In the genomic region with DNA sequence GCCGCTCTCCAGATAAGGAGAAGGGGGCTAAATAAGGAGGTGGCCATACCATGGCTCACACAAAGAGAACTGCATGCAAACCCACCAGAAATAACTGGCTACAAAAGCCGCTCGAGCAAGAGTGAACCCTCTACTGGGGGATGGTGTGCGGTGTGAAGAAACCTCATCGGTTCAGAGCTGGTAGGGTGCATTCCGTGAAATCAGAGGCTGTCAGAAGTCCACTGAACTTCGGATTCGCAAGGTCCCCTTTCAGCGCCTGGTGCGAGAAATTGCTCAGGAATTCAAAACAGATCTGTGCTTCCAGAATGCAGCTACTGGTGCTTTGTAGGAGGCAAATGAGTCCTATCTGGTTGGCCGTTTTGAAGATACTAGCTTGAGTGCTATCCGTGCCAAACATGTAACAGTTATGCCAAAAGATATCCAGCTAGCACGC, we compare ENCODE assay signal across 13 mouse cellular contexts. TPM values are rescaled to one million over a fixed set of nuclear protein-coding genes. Genes with fewer than 3 reads are reported as not detected.
DNase-seq lines count a peak whose midpoint lies in the region; ATAC-seq and TF ChIP-seq lines count a peak whose summit lies in the region.
"Had no signal": no experiment of that assay in that cellular context is flagged by ENCODE, and none has a peak within 500 bp of the region (broad histone marks: within the 10 kb centered on the region; RNA-seq: fewer than 3 reads in every experiment).

No protein-coding gene starts in this region.

- no peak overlapping the region for H3K9ac ChIP-seq in heart, postnatal 0 days (replicated peaks; ENCODE audit: low read depth, low read length)
- H3K9ac ChIP-seq: embryonic facial prominence, embryonic 15.5 days had no signal

- no peaks in the 10 kb centered on the region for H3K4me1 ChIP-seq in heart, postnatal 0 days (ENCODE audit: control insufficient read depth, insufficient read depth)
- H3K4me1 ChIP-seq: embryonic facial prominence, embryonic 15.5 days had no signal

- H3K27ac ChIP-seq in heart, postnatal 0 days (ENCODE audit: low read depth) = peak overlapping the region; percentile 69
- H3K27ac ChIP-seq: embryonic facial prominence, embryonic 15.5 days had no signal

- no peak for TF ChIP-seq CTCF in heart, postnatal 0 days (IDR thresholded peaks at IDR 0.05; ENCODE audit: low read depth)

- H3K9me3 ChIP-seq in heart, postnatal 0 days (replicated peaks; ENCODE audit: control insufficient read depth, low read length) = no peaks in the 10 kb centered on the region
- H3K9me3 ChIP-seq: embryonic facial prominence, embryonic 15.5 days had no signal

- peak overlapping the region; percentile 21 for H3K4me3 ChIP-seq in heart, postnatal 0 days (ENCODE audit: low read depth, low read length)
- H3K4me3 ChIP-seq: embryonic facial prominence, embryonic 15.5 days had no signal

- H3K4me2 ChIP-seq in heart, postnatal 0 days (ENCODE audit: low read depth, low read length) = peak overlapping the region; percentile 53
- H3K4me2 ChIP-seq: embryonic facial prominence, embryonic 15.5 days had no signal

- peak; percentile 94 for DNase-seq in heart, adult 11 months
- no peak for DNase-seq in heart, postnatal 25 days (ENCODE audit: low spot score)
- peak; percentile 28 for DNase-seq in lung, postnatal 14 days
- DNase-seq in lung, postnatal 25 days (ENCODE audit: low spot score) = no peak
- peak; percentile 74 to 76 for DNase-seq in cerebellum, postnatal 10 days
- peak; percentile 44 for DNase-seq in heart, postnatal 0 days (ENCODE audit: low spot score)
- DNase-seq in embryo, embryonic 10.5 days (ENCODE audit: low spot score) = no peak
- no peak for DNase-seq in urinary bladder, postnatal 36 days (ENCODE audit: low spot score in 2 of 2)

- ATAC-seq in heart, postnatal 0 days (ENCODE audit: insufficient read depth, low read depth) = peak; percentile 55
- ATAC-seq: CD4-positive, CD25-positive, alpha-beta regulatory T cell, adult 4 months had no signal

- H3K27me3 ChIP-seq in heart, postnatal 0 days (ENCODE audit: control insufficient read depth, insufficient read depth, low read length) = no peaks in the 10 kb centered on the region
- H3K27me3 ChIP-seq: embryonic facial prominence, embryonic 15.5 days had no signal

- 17% methylated on average over 13 of the region's 13 CpGs for WGBS in heart, postnatal 0 days

- no peaks in the 10 kb centered on the region for H3K36me3 ChIP-seq in heart, postnatal 0 days (replicated peaks; ENCODE audit: control insufficient read depth, insufficient read depth, low read length)
- H3K36me3 ChIP-seq: embryonic facial prominence, embryonic 15.5 days had no signal

- intact Hi-C loops in heart, postnatal 25 days (cut with DNase I) = loop anchor here (5.0 kb wide), 1 partner anchor 36 kb away; no protein-coding TSS in a partner anchor

- TF ChIP-seq EP300 in heart, postnatal 0 days (IDR thresholded peaks at IDR 0.05; ENCODE audit: low read depth) = no peak

RNA-seq across cellular contexts. Expression of a gene that starts 5.6 kb away (rescaled TPM):
- not detected for total RNA-seq in heart, postnatal 25 days (2021)
- not detected in 2 replicates for total RNA-seq in heart, postnatal 0 days (2014; rRNA removed; ENCODE audit: low replicate concordance)
- polyA plus RNA-seq in heart, postnatal 0 days (2015; fragmentation: Nextera tagmentation; extraction: Ambion mirVana) = not detected in 2 replicates
- total RNA-seq: left cerebral cortex, postnatal 10 days had no signal
- polyA plus RNA-seq: CD4-positive, CD25-positive, alpha-beta regulatory T cell, adult 4 months; embryonic facial prominence, embryonic 15.5 days; intestine, embryonic 14.5 days; lung, embryonic 16.5 days had no signal

RNA-seq across cellular contexts. Expression of a gene that starts 12.7 kb away (rescaled TPM):
- total RNA-seq in heart, postnatal 25 days (2021) = 10 to 100 TPM; 16.2 to 18.3 TPM
- 26.6 and 30.4 TPM in 2 replicates for total RNA-seq in heart, postnatal 0 days (2014; rRNA removed; ENCODE audit: low replicate concordance)
- 19.9 and 20.8 TPM in 2 replicates for polyA plus RNA-seq in heart, postnatal 0 days (2015; fragmentation: Nextera tagmentation; extraction: Ambion mirVana)

RNA-seq across cellular contexts. Expression of a gene that starts 21.8 kb away (rescaled TPM):
- total RNA-seq in heart, postnatal 25 days (2021) = not detected
- not detected in 2 replicates for total RNA-seq in heart, postnatal 0 days (2014; rRNA removed; ENCODE audit: low replicate concordance)
- not detected in 2 replicates for polyA plus RNA-seq in heart, postnatal 0 days (2015; fragmentation: Nextera tagmentation; extraction: Ambion mirVana)
- polyA plus RNA-seq: CD4-positive, CD25-positive, alpha-beta regulatory T cell, adult 4 months; lung, embryonic 16.5 days had no signal

RNA-seq across cellular contexts. Expression of a gene that starts 23.7 kb away (rescaled TPM):
- total RNA-seq in heart, postnatal 25 days (2021) = not detected
- total RNA-seq in heart, postnatal 0 days (2014; rRNA removed; ENCODE audit: low replicate concordance) = not detected in 2 replicates
- not detected in 2 replicates for polyA plus RNA-seq in heart, postnatal 0 days (2015; fragmentation: Nextera tagmentation; extraction: Ambion mirVana)
- total RNA-seq: left cerebral cortex, postnatal 10 days had no signal
- polyA plus RNA-seq: CD4-positive, CD25-positive, alpha-beta regulatory T cell, adult 4 months; intestine, embryonic 14.5 days; lung, embryonic 16.5 days had no signal

RNA-seq across cellular contexts. Expression of a gene that starts 43.2 kb away (rescaled TPM):
- total RNA-seq in heart, postnatal 25 days (2021) = not detected
- total RNA-seq in heart, postnatal 0 days (2014; rRNA removed; ENCODE audit: low replicate concordance) = not detected in 2 replicates
- polyA plus RNA-seq in heart, postnatal 0 days (2015; fragmentation: Nextera tagmentation; extraction: Ambion mirVana) = not detected in 2 replicates
- total RNA-seq: left cerebral cortex, postnatal 10 days had no signal
- polyA plus RNA-seq: CD4-positive, CD25-positive, alpha-beta regulatory T cell, adult 4 months; embryonic facial prominence, embryonic 15.5 days; intestine, embryonic 14.5 days; lung, embryonic 16.5 days had no signal

Comparison
In these comparisons a context has a peak if more than half of its experiments do, and no peak if none do; other contexts are left out.
1. DNase-seq: peak in heart, adult 11 months (single experiment), lung, postnatal 14 days (single experiment), cerebellum, postnatal 10 days (2 of 2) and heart, postnatal 0 days (single experiment); none in heart, postnatal 25 days (single experiment), lung, postnatal 25 days (single experiment), embryo, embryonic 10.5 days (single experiment) and urinary bladder, postnatal 36 days (0 of 2).